Comparison of ENCODE assay signal across 9 mouse cellular contexts in genomic region chr2:181286629-181287337, GRCm38 (mm10). TPM values are rescaled to one million over a fixed set of nuclear protein-coding genes. Genes with fewer than 3 reads are reported as not detected.
A peak's percentile ranks its signal among the peaks of the same experiment; 100 is the strongest.
DNase-seq lines count a peak whose midpoint lies in the region; ATAC-seq and TF ChIP-seq lines count a peak whose summit lies in the region.
"Had no signal": no experiment of that assay in that cellular context is flagged by ENCODE, and none has a peak within 500 bp of the region (broad histone marks: within the 10 kb centered on the region; RNA-seq: fewer than 3 reads in every experiment).

No protein-coding gene starts in this region.

- H3K9ac ChIP-seq in heart, embryonic 11.5 days (ENCODE audit: low read depth, low read length), result peak overlapping the region; percentile 89
- peak overlapping the region; percentile 82 for H3K9ac ChIP-seq in ES-Bruce4 (ENCODE audit: low read depth, poor library complexity, severe bottlenecking)
- H3K9ac ChIP-seq in forebrain, embryonic 15.5 days (replicated peaks), result peak overlapping the region; percentile 96
- peak overlapping the region; percentile 95 for H3K9ac ChIP-seq in liver, postnatal 0 days (replicated peaks)

- no peak for TF ChIP-seq EP300 in ES-Bruce4 (IDR thresholded peaks at IDR 0.05; ENCODE audit: insufficient read depth, low read depth, low read length)
- TF ChIP-seq EP300 in liver, postnatal 0 days (IDR thresholded peaks at IDR 0.05; ENCODE audit: low read depth), result no peak

- no peaks in the 10 kb centered on the region for H3K27me3 ChIP-seq in heart, embryonic 11.5 days (ENCODE audit: control insufficient read depth, insufficient read depth, low read length)
- H3K27me3 ChIP-seq in ES-Bruce4 (ENCODE audit: control insufficient read depth, insufficient read depth, low read length, poor library complexity, severe bottlenecking), result no peaks in the 10 kb centered on the region
- no peaks in the 10 kb centered on the region for H3K27me3 ChIP-seq in forebrain, embryonic 15.5 days
- no peaks in the 10 kb centered on the region for H3K27me3 ChIP-seq in liver, postnatal 0 days (ENCODE audit: insufficient read depth, low read length)

- no peak for TF ChIP-seq POLR2A in ES-Bruce4 (IDR thresholded peaks at IDR 0.05; ENCODE audit: insufficient read depth, low read length)

- H3K27ac ChIP-seq in heart, embryonic 11.5 days (ENCODE audit: low read depth, low read length), result peak overlapping the region; percentile 96
- peak overlapping the region; percentile 85 for H3K27ac ChIP-seq in ES-Bruce4 (ENCODE audit: insufficient read depth, low read length)
- peak overlapping the region; percentile 97 for H3K27ac ChIP-seq in forebrain, embryonic 15.5 days (replicated peaks)
- peak overlapping the region; percentile 89 for H3K27ac ChIP-seq in liver, postnatal 0 days (ENCODE audit: low read depth)

- H3K9me3 ChIP-seq in heart, embryonic 11.5 days (replicated peaks; ENCODE audit: control insufficient read depth, low read length), result no peaks in the 10 kb centered on the region
- no peaks in the 10 kb centered on the region for H3K9me3 ChIP-seq in ES-Bruce4 (replicated peaks; ENCODE audit: control insufficient read depth, insufficient read depth, low read length, poor library complexity, severe bottlenecking)
- no peaks in the 10 kb centered on the region for H3K9me3 ChIP-seq in forebrain, embryonic 15.5 days
- no peaks in the 10 kb centered on the region for H3K9me3 ChIP-seq in liver, postnatal 0 days (ENCODE audit: low read length)

- peak overlapping the region; percentile 70 for H3K4me3 ChIP-seq in heart, embryonic 11.5 days (ENCODE audit: low read depth, low read length)
- peak overlapping the region; percentile 76 for H3K4me3 ChIP-seq in ES-Bruce4 (ENCODE audit: low read depth, low read length)
- H3K4me3 ChIP-seq in forebrain, embryonic 15.5 days, result peak overlapping the region; percentile 85
- H3K4me3 ChIP-seq in liver, postnatal 0 days (ENCODE audit: low read depth, low read length), result peak overlapping the region; percentile 77

- H3K4me1 ChIP-seq in heart, embryonic 11.5 days (ENCODE audit: control insufficient read depth, insufficient read depth, low read length), result peaks cover 9% of the 10 kb centered on the region; the same call in 1 of the 2 replicates
- no peaks in the 10 kb centered on the region for H3K4me1 ChIP-seq in ES-Bruce4 (ENCODE audit: control insufficient read depth, insufficient read depth, low read length)
- peaks cover 25% of the 10 kb centered on the region for H3K4me1 ChIP-seq in forebrain, embryonic 15.5 days
- peaks cover 26% of the 10 kb centered on the region for H3K4me1 ChIP-seq in liver, postnatal 0 days (ENCODE audit: insufficient read depth)

- peak overlapping the region; percentile 75 for H3K4me2 ChIP-seq in heart, embryonic 11.5 days
- H3K4me2 ChIP-seq in forebrain, embryonic 15.5 days (replicated peaks), result peak overlapping the region; percentile 70
- peak overlapping the region; percentile 80 for H3K4me2 ChIP-seq in liver, postnatal 0 days (ENCODE audit: low read depth, low read length)

- no peak for ATAC-seq in heart, embryonic 11.5 days (replicated peaks; ENCODE audit: insufficient number of reproducible peaks, low FRiP score, low TSS enrichment)
- ATAC-seq in forebrain, embryonic 15.5 days (replicated peaks), result no peak
- no peak for ATAC-seq in liver, postnatal 0 days

- H3K36me3 ChIP-seq in heart, embryonic 11.5 days (ENCODE audit: control insufficient read depth, insufficient read depth, low read length), result 0 out of 2 replicates have a peak, but pooled peaks cover 2% of the 10 kb centered on the region
- peaks cover 3% of the 10 kb centered on the region; the same call in 1 of the 2 replicates for H3K36me3 ChIP-seq in ES-Bruce4 (ENCODE audit: control insufficient read depth, insufficient read depth, low read length, poor library complexity, severe bottlenecking)
- 0 out of 2 replicates have a peak, but pooled peaks cover 3% of the 10 kb centered on the region for H3K36me3 ChIP-seq in forebrain, embryonic 15.5 days
- peaks cover 13% of the 10 kb centered on the region for H3K36me3 ChIP-seq in liver, postnatal 0 days (replicated peaks; ENCODE audit: insufficient read depth, low read length)

- DNase-seq in heart, postnatal 10 days, result no peak
- no peak for DNase-seq in liver, postnatal 0 days
- DNase-seq in gastrocnemius, adult 8-10 months (ENCODE audit: low spot score in 2 of 2), result no peak
- DNase-seq in gastrocnemius, postnatal 4 days (ENCODE audit: low spot score in 2 of 2), result no peak
- DNase-seq in adrenal gland, postnatal 25 days, result no peak

- TF ChIP-seq CTCF in ES-Bruce4 (IDR thresholded peaks at IDR 0.05; ENCODE audit: low read depth, low read length), result no peak
- TF ChIP-seq CTCF in liver, postnatal 0 days (IDR thresholded peaks at IDR 0.05; ENCODE audit: low read depth), result no peak

- WGBS in heart, embryonic 11.5 days (ENCODE audit: insufficient replicate concordance), result 55% methylated on average over 6 of the region's 6 CpGs
- WGBS in forebrain, embryonic 15.5 days, result 55% methylated on average over 6 of the region's 6 CpGs
- WGBS in liver, postnatal 0 days (ENCODE audit: insufficient replicate concordance), result 42% methylated on average over 6 of the region's 6 CpGs

- intact Hi-C loops in heart, postnatal 10 days (cut with DNase I), result loop anchor here (1.0 kb wide), 1 partner anchor 99 kb away; the partner anchor contains the start of gene Ppdpf

RNA-seq across cellular contexts. Expression of gene Gmeb2, which starts 1.1 kb away (rescaled TPM):
- polyA plus RNA-seq in heart, embryonic 11.5 days (2014; fragmentation: Nextera tagmentation; extraction: Ambion mirVana), result 9.1 TPM in 2 replicates
- total RNA-seq in heart, postnatal 10 days (2021), result 10 to 100 TPM; 12.3 to 15.3 TPM
- polyA plus RNA-seq in ES-Bruce4 (2011; ENCODE audit: insufficient read depth, insufficient read length, low read depth, missing spikeins), result 16.4 and 16.7 TPM in 2 replicates
- polyA plus RNA-seq in forebrain, embryonic 15.5 days (2015; fragmentation: Nextera tagmentation; extraction: Ambion mirVana), result 20.2 and 20.3 TPM in 2 replicates
- 4.3 and 4.9 TPM in 2 replicates for polyA plus RNA-seq in liver, postnatal 0 days (2015; fragmentation: Nextera tagmentation; extraction: Ambion mirVana)
- total RNA-seq in gastrocnemius, adult 8-10 months (2022), result 1 to 10 TPM; 6.8 to 9.8 (median 7.9) TPM
- total RNA-seq in gastrocnemius, postnatal 4 days (2021), result 10 to 100 TPM; 12.1 to 14.5 TPM
- total RNA-seq in adrenal gland, postnatal 25 days (2021), result 15.3 and 18.5 TPM in 2 replicates

RNA-seq across cellular contexts. Expression of gene Stmn3, which starts 27.5 kb away (rescaled TPM):
- 0.52 and 0.83 TPM in 2 replicates for polyA plus RNA-seq in heart, embryonic 11.5 days (2014; fragmentation: Nextera tagmentation; extraction: Ambion mirVana)
- under 1 TPM in 1 of 2 experiments, not detected in 1; 0.37 TPM for total RNA-seq in heart, postnatal 10 days (2021)
- 1.2 and 1.8 TPM in 2 replicates for polyA plus RNA-seq in ES-Bruce4 (2011; ENCODE audit: insufficient read depth, insufficient read length, low read depth, missing spikeins)
- 960 and 986 TPM in 2 replicates for polyA plus RNA-seq in forebrain, embryonic 15.5 days (2015; fragmentation: Nextera tagmentation; extraction: Ambion mirVana)
- polyA plus RNA-seq in liver, postnatal 0 days (2015; fragmentation: Nextera tagmentation; extraction: Ambion mirVana), result 0.19 TPM in 1 of 2 replicates, not detected in the other
- total RNA-seq in gastrocnemius, adult 8-10 months (2022), result not detected
- total RNA-seq in gastrocnemius, postnatal 4 days (2021), result under 1 TPM; 0.32 to 0.47 TPM
- total RNA-seq in adrenal gland, postnatal 25 days (2021), result 9.8 and 12.2 TPM in 2 replicates
- total RNA-seq: neutrophil, adult 5-6 weeks had no signal

RNA-seq across cellular contexts. Expression of gene Rtel1, which starts 32.8 kb away (rescaled TPM):
- polyA plus RNA-seq in heart, embryonic 11.5 days (2014; fragmentation: Nextera tagmentation; extraction: Ambion mirVana), result 33.3 and 34.8 TPM in 2 replicates
- total RNA-seq in heart, postnatal 10 days (2021), result 10 to 100 TPM; 24.8 to 27.7 TPM
- polyA plus RNA-seq in ES-Bruce4 (2011; ENCODE audit: insufficient read depth, insufficient read length, low read depth, missing spikeins), result 49.0 and 54.2 TPM in 2 replicates
- polyA plus RNA-seq in forebrain, embryonic 15.5 days (2015; fragmentation: Nextera tagmentation; extraction: Ambion mirVana), result 37.5 and 44.1 TPM in 2 replicates
- 8.5 and 9.9 TPM in 2 replicates for polyA plus RNA-seq in liver, postnatal 0 days (2015; fragmentation: Nextera tagmentation; extraction: Ambion mirVana)
- 10 to 100 TPM in 1 of 4 experiments, 1 to 10 TPM in 3; 8.4 to 12.9 (median 9.0) TPM for total RNA-seq in gastrocnemius, adult 8-10 months (2022)
- total RNA-seq in gastrocnemius, postnatal 4 days (2021), result 10 to 100 TPM; 37.0 to 40.9 TPM
- 43.4 and 44.7 TPM in 2 replicates for total RNA-seq in adrenal gland, postnatal 25 days (2021)

RNA-seq across cellular contexts. Expression of gene Helz2, which starts 45.0 kb away (rescaled TPM):
- 1.2 and 1.3 TPM in 2 replicates for polyA plus RNA-seq in heart, embryonic 11.5 days (2014; fragmentation: Nextera tagmentation; extraction: Ambion mirVana)
- 10 to 100 TPM in 1 of 2 experiments, 1 to 10 TPM in 1; 9.3 to 10.2 TPM for total RNA-seq in heart, postnatal 10 days (2021)
- polyA plus RNA-seq in ES-Bruce4 (2011; ENCODE audit: insufficient read depth, insufficient read length, low read depth, missing spikeins), result 1.4 and 1.5 TPM in 2 replicates
- 0.29 and 0.37 TPM in 2 replicates for polyA plus RNA-seq in forebrain, embryonic 15.5 days (2015; fragmentation: Nextera tagmentation; extraction: Ambion mirVana)
- polyA plus RNA-seq in liver, postnatal 0 days (2015; fragmentation: Nextera tagmentation; extraction: Ambion mirVana), result 3.9 and 4.2 TPM in 2 replicates
- total RNA-seq in gastrocnemius, adult 8-10 months (2022), result 1 to 10 TPM; 1.4 to 1.8 (median 1.6) TPM
- 1 to 10 TPM; 4.5 to 6.0 TPM for total RNA-seq in gastrocnemius, postnatal 4 days (2021)
- total RNA-seq in adrenal gland, postnatal 25 days (2021), result 18.9 and 22.1 TPM in 2 replicates
